Mouse (Mus musculus) myocyte (in vitro differentiated cells): ENCODE data around the gene Efhd2.

ENCODE experiments used
- MYOD1 ChIP-seq, 3 experiments: IDR thresholded peaks; one replicate each; pipeline ENCODE4 v1.6.1; 2011; ENCODE audit warnings: control low read depth in 2 of 3, low read depth in 2 of 3, mild to moderate bottlenecking in 2 of 3, moderate library complexity in 1 of 3; ENCODE audit not compliant: insufficient read length in 2 of 3, control insufficient read depth in 1 of 3
- POLR2A ChIP-seq: IDR thresholded peaks from one replicate; pipeline ENCODE4 v1.6.1; 2011; ENCODE audit warnings: low read depth, mild to moderate bottlenecking, control low read depth, moderate library complexity; ENCODE audit not compliant: insufficient read length
- SRF ChIP-seq: IDR thresholded peaks from one replicate; pipeline ENCODE4 v1.6.1; 2011; ENCODE audit warnings: low read depth; ENCODE audit not compliant: control insufficient read depth, insufficient read length
- TCF12 ChIP-seq: IDR thresholded peaks from one replicate; pipeline ENCODE4 v1.6.1; 2011; ENCODE audit warnings: mild to moderate bottlenecking, control low read depth; ENCODE audit not compliant: poor library complexity, insufficient read depth, severe bottlenecking

DNA sequence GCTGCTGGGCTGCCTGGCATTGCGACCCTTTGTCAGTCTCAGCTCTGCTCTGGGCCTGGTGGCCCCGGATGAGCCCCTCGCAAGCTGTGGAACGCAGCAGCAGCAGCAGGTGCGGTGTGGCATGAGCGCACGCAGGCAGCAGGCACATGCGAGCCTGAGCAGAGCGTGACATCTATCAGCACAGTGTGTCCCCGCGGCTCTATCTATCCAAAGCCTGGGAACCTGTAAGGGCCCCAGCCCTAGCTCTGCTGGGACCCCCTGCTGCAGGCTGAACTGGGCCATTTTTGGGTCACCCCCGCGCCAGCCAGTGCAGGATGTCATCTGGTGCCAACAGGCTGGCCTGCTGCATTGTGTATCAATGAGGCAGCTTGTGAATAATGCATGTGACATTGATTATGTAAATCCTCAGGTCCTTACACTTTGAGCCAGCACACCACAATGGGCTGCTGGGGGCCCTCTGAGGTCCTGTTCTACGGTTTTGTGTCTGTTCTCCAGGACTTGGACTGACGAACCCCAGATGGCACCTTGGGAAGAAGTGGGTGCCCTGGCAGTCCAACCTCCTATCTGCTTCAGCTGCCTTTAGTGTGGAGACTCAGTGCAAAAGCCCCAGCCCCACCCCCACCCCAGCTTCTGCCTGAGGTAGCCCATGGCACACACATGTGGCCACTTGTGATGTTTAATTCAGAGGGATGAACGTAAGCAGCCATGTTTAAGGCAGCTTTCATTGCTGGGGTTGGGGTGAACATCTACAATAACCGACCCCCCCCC is 27.2 kb upstream of the Efhd2 start:
- TF ChIP-seq POLR2A (no peak), TCF12 (no peak), MYOD1 (IDR thresholded peaks at IDR 0.05; ENCODE audit: control insufficient read depth in 1 of 3, insufficient read length in 2 of 3, low read depth in 2 of 3) (no peak), SRF (no peak)
